8 mouse cellular contexts compared by ENCODE assay signal in genomic region chr17:35897644-35898573, GRCm38 (mm10). TPM values are rescaled to one million over a fixed set of nuclear protein-coding genes. Genes with fewer than 3 reads are reported as not detected.
DNase-seq lines count a peak whose midpoint lies in the region; ATAC-seq and TF ChIP-seq lines count a peak whose summit lies in the region.

No protein-coding gene starts in this region.

- H3K9me3 ChIP-seq in limb, embryonic 15.5 days, result no peaks in the 10 kb centered on the region
- H3K9me3 ChIP-seq in stomach, embryonic 16.5 days (replicated peaks; ENCODE audit: control insufficient read depth, low read length), result no peaks in the 10 kb centered on the region

- 0 out of 2 replicates have a peak overlapping the region, but pooled peaks have one; percentile 26 for H3K9ac ChIP-seq in limb, embryonic 15.5 days
- H3K9ac ChIP-seq in stomach, embryonic 16.5 days (ENCODE audit: low read length), result peak overlapping the region; percentile 93

- H3K4me2 ChIP-seq in limb, embryonic 15.5 days, result peak overlapping the region; percentile 98
- peak overlapping the region; percentile 49 for H3K4me2 ChIP-seq in stomach, embryonic 16.5 days (ENCODE audit: low read depth, low read length)

- H3K4me3 ChIP-seq in layer of hippocampus, adult 2 months, result peak overlapping the region; percentile 74
- H3K4me3 ChIP-seq in limb, embryonic 15.5 days, result peak overlapping the region; percentile 84
- peak overlapping the region; percentile 88 for H3K4me3 ChIP-seq in stomach, embryonic 16.5 days (replicated peaks; ENCODE audit: low read length)

- ATAC-seq in granulocyte monocyte progenitor cell, adult 5-6 weeks (replicated peaks; ENCODE audit: poor library complexity, severe bottlenecking), result peak; percentile 20; the same call in 1 of the 2 replicates
- 0 out of 2 replicates have a peak, but pooled peaks have one; percentile 21 for ATAC-seq in limb, embryonic 15.5 days (ENCODE audit: insufficient number of reproducible peaks, low FRiP score, low TSS enrichment, low read depth)
- ATAC-seq in stomach, embryonic 16.5 days (ENCODE audit: insufficient read depth, low FRiP score), result peak; percentile 48; the same call in 1 of the 2 replicates

- H3K27ac ChIP-seq in layer of hippocampus, adult 2 months, result peak overlapping the region; percentile 94
- H3K27ac ChIP-seq in limb, embryonic 15.5 days, result peak overlapping the region; percentile 43; the same call in 1 of the 2 replicates
- no peak overlapping the region for H3K27ac ChIP-seq in stomach, embryonic 16.5 days (ENCODE audit: low read length)

- no peak for TF ChIP-seq CTCF in layer of hippocampus, adult 2 months (conservative IDR thresholded peaks at IDR 0.05)

- no peak for DNase-seq in layer of hippocampus, adult 2 months (ENCODE audit: low spot score in 2 of 2)
- DNase-seq in layer of hippocampus, adult 11-12 months (ENCODE audit: low spot score), result no peak
- DNase-seq in brain, adult 2 months (ENCODE audit: low read depth, low spot score), result peak; percentile 49
- DNase-seq in retina, embryonic 14.5 days (ENCODE audit: low spot score), result no peak
- DNase-seq in T-cell, adult 2 months (ENCODE audit: low spot score), result no peak

- H3K36me3 ChIP-seq in limb, embryonic 15.5 days, result peaks cover 54% of the 10 kb centered on the region
- 0 out of 2 replicates have a peak, but pooled peaks cover 1% of the 10 kb centered on the region for H3K36me3 ChIP-seq in stomach, embryonic 16.5 days (ENCODE audit: control insufficient read depth, insufficient read depth, low read length)

- no peaks in the 10 kb centered on the region for H3K27me3 ChIP-seq in limb, embryonic 15.5 days
- H3K27me3 ChIP-seq in stomach, embryonic 16.5 days (ENCODE audit: control insufficient read depth, insufficient read depth, low read length), result no peaks in the 10 kb centered on the region

- H3K4me1 ChIP-seq in limb, embryonic 15.5 days, result peaks cover 18% of the 10 kb centered on the region
- peaks cover 8% of the 10 kb centered on the region for H3K4me1 ChIP-seq in stomach, embryonic 16.5 days (ENCODE audit: control insufficient read depth, insufficient read depth, low read length)

- 37% methylated on average over 23 of the region's 23 CpGs for WGBS in limb, embryonic 15.5 days
- WGBS in stomach, embryonic 16.5 days, result 38% methylated on average over 23 of the region's 23 CpGs

RNA-seq across cellular contexts. Expression of gene 2310061I04Rik, which starts 0.7 kb away (rescaled TPM):
- total RNA-seq in layer of hippocampus, adult 2 months (2021), result 10 to 100 TPM; 53.4 to 62.4 TPM
- total RNA-seq in granulocyte monocyte progenitor cell, adult 5-6 weeks (2014; fragmentation: Nextera tagmentation), result 97.8 and 112 TPM in 2 replicates
- total RNA-seq in granulocyte monocyte progenitor cell, adult 5-6 weeks (2017), result 6.2 and 8.4 TPM in 2 replicates
- 18.0 and 23.0 TPM in 2 replicates for polyA plus RNA-seq in limb, embryonic 15.5 days (2015; fragmentation: Nextera tagmentation; extraction: Ambion mirVana)
- 19.1 and 22.9 TPM in 2 replicates for polyA plus RNA-seq in stomach, embryonic 16.5 days (2015; fragmentation: Nextera tagmentation; extraction: Ambion mirVana)

RNA-seq across cellular contexts. Expression of gene Atat1, which starts 12.0 kb away (rescaled TPM):
- total RNA-seq in layer of hippocampus, adult 2 months (2021), result 10 to 100 TPM; 58.7 to 64.8 TPM
- 17.8 and 25.6 TPM in 2 replicates for total RNA-seq in granulocyte monocyte progenitor cell, adult 5-6 weeks (2014; fragmentation: Nextera tagmentation)
- 5.4 and 8.0 TPM in 2 replicates for total RNA-seq in granulocyte monocyte progenitor cell, adult 5-6 weeks (2017)
- polyA plus RNA-seq in limb, embryonic 15.5 days (2015; fragmentation: Nextera tagmentation; extraction: Ambion mirVana), result 58.9 and 59.1 TPM in 2 replicates
- 50.8 and 51.9 TPM in 2 replicates for polyA plus RNA-seq in stomach, embryonic 16.5 days (2015; fragmentation: Nextera tagmentation; extraction: Ambion mirVana)

RNA-seq across cellular contexts. Expression of gene Mrps18b, which starts 18.3 kb away (rescaled TPM):
- total RNA-seq in layer of hippocampus, adult 2 months (2021), result 10 to 100 TPM; 36.3 to 43.0 TPM
- total RNA-seq in granulocyte monocyte progenitor cell, adult 5-6 weeks (2014; fragmentation: Nextera tagmentation), result 100 and 151 TPM in 2 replicates
- total RNA-seq in granulocyte monocyte progenitor cell, adult 5-6 weeks (2017), result 62.6 and 72.8 TPM in 2 replicates
- 72.4 and 77.1 TPM in 2 replicates for polyA plus RNA-seq in limb, embryonic 15.5 days (2015; fragmentation: Nextera tagmentation; extraction: Ambion mirVana)
- 83.2 and 87.3 TPM in 2 replicates for polyA plus RNA-seq in stomach, embryonic 16.5 days (2015; fragmentation: Nextera tagmentation; extraction: Ambion mirVana)

RNA-seq across cellular contexts. Expression of gene Dhx16, which starts 18.3 kb away (rescaled TPM):
- total RNA-seq in layer of hippocampus, adult 2 months (2021), result 10 to 100 TPM; 28.1 to 31.3 TPM
- total RNA-seq in granulocyte monocyte progenitor cell, adult 5-6 weeks (2014; fragmentation: Nextera tagmentation), result 79.2 and 111 TPM in 2 replicates
- total RNA-seq in granulocyte monocyte progenitor cell, adult 5-6 weeks (2017), result 44.3 and 57.8 TPM in 2 replicates
- polyA plus RNA-seq in limb, embryonic 15.5 days (2015; fragmentation: Nextera tagmentation; extraction: Ambion mirVana), result 36.8 and 41.3 TPM in 2 replicates
- polyA plus RNA-seq in stomach, embryonic 16.5 days (2015; fragmentation: Nextera tagmentation; extraction: Ambion mirVana), result 33.8 and 44.1 TPM in 2 replicates

RNA-seq across cellular contexts. Expression of gene Ppp1r10, which starts 18.3 kb away (rescaled TPM):
- 10 to 100 TPM; 83.2 to 83.8 TPM for total RNA-seq in layer of hippocampus, adult 2 months (2021)
- total RNA-seq in granulocyte monocyte progenitor cell, adult 5-6 weeks (2014; fragmentation: Nextera tagmentation), result 78.2 and 83.9 TPM in 2 replicates
- total RNA-seq in granulocyte monocyte progenitor cell, adult 5-6 weeks (2017), result 79.2 and 87.5 TPM in 2 replicates
- polyA plus RNA-seq in limb, embryonic 15.5 days (2015; fragmentation: Nextera tagmentation; extraction: Ambion mirVana), result 35.0 and 40.1 TPM in 2 replicates
- 33.1 and 34.3 TPM in 2 replicates for polyA plus RNA-seq in stomach, embryonic 16.5 days (2015; fragmentation: Nextera tagmentation; extraction: Ambion mirVana)
